Mouse (Mus musculus) c-Kit-positive CD71-positive TER-119-negative erythroid progenitor cells, embryonic 14.5 days (primary cell): ENCODE data around the gene Kif7.
A peak's percentile ranks its signal among the peaks of the same experiment; 100 is the strongest.

Source experiments
- DNase-seq: peaks from one replicate; pipeline ENCODE4 v3.0.0-alpha.2; 2013; ENCODE audit warnings: low read depth

The Kif7 gene

DNA sequence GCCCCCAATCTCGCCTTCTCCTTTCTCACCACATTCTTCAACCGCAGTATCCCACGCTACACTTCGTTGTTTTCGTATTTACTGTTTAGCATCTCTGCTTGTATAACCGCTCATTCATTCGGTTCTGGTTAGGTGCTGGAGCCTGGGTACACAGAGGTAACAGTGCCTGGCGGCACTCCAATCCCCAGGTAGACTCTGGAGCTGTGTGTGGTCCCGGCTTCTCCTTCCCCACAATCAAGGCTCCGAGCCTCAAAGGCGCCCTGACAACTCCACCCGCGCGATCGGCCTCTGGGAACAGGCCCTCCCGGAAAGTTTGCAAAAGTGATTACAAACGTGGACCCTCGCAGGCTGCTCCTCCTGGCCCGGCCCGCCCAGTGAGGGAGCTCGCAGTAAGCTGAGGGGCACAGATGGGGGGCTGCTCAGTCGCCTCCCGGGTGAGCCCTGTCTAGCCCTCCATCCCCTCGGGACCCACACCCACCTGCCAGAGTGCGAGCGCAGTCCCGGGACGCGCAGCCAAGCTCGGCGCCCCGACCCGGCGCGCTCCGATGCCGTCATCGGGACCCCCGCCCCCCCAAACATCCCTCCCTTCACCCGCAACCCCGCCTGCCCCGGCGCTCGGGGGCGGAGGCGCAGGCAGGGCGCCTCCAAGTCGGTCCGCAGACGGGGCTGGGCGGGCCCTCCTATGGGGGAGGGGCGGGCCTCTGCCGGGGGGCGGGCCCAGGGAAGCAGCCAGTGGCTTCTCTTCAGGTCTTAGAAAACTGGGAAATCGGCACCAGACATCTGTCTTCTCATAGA lies at the start of gene Kif7:
TSS of gene Kif7 (minus strand) at position 534 of the 795 bp plus-strand sequence.
- DNase-seq: peak; percentile 64

DNA sequence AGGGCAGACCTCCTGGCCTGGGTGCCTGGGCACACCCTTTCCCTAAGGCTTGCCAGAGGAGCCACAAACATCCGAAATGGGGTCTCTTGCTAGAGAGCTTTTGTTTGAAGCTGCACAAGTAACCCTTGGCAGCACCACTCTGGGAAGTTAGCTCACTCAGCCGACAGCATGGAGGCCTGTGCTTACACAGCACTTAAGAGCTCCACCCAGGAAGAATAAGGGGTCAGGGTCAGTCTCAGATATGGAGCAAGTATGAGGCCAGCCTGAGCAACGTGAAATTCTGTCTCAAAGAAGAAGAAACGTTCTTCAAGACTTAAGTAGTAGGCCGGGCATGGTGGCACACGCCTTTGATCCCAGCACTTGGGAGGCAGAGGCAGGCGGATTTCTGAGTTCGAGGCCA lies 46.6 kb upstream of the Kif7 start:
- no peak for DNase-seq

DNA sequence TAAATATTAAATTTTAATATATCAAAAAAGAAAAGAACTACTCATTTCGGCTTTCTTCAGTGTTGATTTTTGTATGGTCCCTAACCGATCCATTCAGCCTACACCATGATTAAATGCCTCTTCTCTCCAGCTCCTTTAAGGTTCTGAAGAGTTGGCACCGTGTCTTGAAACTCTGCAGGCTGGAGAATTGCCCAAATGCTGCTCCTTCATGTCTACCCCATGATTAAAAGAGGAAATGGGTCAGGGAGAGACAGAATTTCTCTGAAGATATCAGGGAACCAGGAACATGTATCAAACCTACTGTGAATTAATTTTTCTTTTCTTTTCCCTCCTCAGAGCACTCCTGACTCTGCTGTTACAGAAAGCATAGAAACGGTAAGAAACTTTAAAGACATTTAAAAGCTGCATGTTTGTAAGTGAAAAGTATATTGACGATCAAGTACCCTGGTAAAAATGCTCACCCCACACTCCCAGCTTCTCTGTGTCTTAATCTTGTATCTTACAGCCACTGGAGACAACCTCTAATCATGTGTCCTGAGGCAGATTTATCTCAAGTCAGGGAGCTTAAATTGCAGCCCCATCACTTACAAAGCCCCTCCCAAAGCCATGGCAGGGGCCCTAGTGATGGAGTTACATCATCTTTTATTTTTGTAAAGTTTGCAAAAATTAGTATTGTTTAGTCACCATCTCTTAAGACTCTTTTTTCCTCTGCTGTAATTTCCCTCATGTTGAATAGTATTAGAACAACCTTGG lies 45.8 kb upstream of the Kif7 start:
- no peak for DNase-seq

DNA sequence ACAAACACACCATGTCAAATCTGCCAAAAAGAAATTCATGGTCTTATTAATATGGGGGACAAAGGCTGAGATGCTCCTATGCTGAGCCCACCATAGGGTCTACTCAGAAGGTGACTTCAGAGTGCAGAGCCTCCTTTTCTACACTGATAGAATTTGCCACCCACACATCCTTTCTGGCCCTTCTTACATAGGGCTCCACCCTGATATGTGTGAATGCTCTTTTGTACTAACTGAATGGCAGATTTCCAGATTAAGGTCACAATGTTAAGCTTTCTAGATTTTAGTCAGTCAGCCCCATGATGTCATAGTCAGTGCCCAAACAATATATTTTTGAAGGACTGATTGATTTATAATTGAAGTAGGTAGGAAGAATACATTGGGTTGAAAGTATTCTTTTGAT lies 44.2 kb upstream of the Kif7 start:
- no peak for DNase-seq

DNA sequence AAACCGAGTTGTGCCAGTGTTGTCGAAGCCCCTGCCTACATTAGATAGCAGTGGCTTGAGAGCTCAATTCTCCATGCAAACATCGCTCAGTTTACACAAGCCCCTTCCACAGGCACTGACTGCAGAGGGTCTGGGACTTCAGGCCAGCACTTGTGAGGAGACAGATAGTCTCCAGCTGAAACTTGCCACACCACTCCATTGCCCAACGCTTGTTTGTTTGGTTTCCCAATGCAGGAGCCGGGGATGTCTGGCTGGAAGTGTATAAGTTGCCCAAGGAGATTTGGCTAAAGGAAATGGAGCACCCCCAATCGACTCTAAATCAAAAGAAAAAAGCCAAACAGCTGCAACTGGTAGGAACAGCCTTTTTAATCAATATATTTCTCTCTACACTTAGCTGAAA lies 42.7 kb upstream of the Kif7 start:
- no peak for DNase-seq

DNA sequence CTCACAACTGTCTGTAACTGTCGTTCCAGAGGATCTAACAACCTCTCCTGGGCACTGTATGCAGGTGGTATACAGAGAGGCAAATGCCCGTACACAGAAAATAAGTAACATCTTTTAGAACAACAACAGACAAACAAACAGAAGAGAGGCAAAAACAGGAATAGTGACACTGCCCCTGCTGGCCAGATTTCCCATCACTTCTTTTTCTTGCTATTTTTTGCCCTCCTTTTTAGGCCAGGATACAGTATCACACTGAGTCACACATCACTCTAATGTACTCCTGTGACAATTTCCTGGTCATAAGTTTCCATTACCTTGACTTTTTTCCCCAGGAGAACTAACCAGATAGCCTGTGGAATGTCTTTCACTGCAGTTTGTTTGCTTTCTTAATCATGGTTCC lies 40.8 kb upstream of the Kif7 start:
- no peak for DNase-seq

DNA sequence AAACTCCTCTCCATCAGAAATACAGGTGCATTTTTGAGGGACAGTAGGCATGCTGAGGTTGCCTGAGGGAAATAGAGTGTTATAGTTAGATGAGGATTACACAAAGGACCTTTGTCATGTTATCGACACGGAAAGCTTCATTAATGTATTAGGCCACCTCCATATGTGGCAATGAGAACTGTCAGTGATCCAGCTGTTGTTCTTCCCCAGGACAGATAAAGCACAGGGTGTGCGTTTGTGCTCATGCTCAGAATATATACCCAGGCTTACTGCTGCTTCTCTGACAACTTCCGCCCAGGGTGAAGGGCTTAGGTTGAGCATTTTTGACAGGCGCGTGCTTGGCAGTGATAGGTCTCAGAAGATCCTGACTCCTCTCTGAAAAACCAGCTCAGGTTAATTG lies 34.0 kb upstream of the Kif7 start:
- DNase-seq: no peak

DNA sequence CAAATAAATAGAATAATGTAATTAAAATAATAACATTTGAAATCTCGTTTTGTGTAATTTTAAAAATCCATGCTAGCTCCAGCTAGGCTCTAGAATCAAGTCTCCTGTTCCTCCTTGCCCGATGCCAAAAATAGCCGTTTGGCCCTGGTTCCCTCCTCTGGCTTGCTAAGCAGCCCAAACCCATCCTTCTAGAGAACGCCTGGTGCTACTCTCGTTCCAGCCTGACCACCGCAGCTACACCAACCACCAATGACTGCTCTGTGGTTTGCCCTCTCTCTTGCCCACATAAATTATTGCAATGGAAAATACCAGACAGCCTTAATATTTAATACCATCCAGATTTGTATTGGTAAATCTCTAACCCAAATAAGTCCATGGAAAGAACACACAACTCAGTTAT lies 32.1 kb upstream of the Kif7 start:
- no peak for DNase-seq

DNA sequence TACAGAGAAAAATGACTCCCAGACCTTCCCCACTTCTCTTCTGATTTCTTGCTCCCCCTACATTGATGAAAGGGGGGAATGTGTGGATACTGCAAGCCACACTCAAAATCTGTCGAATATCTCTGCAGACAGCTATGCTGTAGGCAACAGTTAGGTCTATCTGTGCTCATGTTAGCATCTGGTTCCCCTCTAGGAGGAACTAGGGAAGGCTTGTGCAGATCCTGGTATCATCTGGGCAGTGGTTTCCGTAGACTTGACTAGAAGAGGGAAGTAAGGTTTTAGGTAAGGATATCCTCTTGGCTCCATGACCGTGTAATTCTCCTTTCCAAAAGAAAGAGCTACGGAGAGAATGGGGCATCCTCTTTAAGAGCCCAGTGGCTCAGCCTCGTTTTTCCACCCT lies 29.1 kb upstream of the Kif7 start:
- DNase-seq: no peak

DNA sequence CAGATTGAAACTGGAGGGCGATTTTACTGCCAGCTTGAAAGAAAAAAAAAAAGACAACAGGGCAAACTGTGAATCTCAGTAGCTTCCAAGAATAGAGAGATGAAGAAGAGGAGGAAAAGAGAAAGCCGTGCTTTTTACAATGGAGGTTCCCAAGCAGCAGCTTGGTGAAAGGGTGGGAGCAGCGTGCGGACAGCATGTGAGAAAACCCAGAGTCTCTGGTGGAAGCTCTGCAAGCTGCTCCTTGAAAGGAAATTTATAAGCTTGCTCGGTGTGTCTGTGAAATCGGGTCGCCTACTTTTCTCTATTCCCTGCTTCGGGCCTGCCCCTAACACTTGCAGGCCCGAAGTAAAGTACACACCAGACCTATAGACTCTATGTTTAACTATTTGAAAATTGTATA lies 28.5 kb upstream of the Kif7 start:
- DNase-seq: no peak

DNA sequence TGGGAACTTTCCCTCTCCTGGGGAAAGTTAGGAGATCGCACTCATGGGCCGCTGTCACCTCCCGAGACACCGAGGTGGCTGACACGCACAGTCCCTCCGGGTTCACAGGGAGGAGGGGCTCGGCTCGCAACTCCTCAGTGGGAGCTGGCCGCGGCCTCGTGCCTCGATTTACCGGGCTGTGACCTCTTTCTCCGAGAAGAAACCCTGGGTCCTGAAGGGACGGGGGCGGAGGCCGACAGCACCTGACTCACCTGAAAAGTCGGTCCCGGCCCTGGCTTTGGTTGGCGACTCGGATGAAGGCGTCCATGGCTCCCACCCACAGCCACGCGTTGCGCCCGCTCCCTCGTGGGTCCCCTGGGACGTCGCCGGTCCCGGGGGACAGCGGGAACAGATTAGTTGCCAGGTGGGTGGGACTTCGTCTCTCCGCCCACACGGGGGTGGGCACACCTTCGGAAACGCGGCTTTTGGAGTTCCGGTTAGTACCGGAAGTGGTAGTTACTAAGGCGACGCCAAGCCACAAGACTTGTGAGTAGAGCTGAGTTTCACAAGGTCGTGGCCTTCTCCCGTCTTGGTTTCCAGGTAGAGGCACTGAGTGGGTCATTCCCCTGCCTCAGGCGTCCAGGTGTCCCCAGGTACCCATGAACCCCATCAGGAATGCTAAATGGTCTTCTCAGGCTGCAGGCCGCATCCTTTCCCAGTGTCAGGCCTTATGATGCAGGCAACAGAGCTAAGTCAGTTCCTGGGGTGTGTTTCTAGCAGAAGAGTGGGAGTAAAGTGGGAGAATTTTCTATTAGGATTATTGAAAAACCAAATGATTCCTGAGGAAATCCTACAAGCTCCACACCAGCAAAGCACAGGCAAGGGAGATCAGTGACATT lies 27.4 kb upstream of the Kif7 start, which contains the start of the genes Pex11a and Wdr93:
TSS of gene Pex11a (minus strand) at position 473 of the 878 bp plus-strand sequence.
TSS of gene Wdr93 (plus strand) at position 505 of the 878 bp plus-strand sequence.
- peak; percentile 62 for DNase-seq

DNA sequence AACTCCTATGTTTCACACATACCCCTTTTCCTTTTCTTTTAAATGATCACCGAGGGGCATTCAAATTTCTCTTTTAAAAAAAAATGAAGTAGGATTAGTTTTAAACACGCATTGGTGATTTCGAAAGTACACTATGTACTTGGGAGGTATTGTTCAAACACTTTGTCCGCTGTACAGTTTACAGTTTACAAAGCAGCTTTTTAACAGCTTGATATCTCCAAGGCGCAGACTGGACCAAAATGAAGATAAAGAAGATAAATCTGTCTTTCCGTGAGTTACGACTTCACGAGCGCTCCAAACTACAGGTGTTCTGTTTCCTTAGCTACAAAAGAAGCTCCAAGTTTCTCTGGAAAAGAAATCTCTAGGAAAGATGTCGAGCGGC lies 26.7 kb upstream of the Kif7 start:
- DNase-seq: peak; percentile 41

DNA sequence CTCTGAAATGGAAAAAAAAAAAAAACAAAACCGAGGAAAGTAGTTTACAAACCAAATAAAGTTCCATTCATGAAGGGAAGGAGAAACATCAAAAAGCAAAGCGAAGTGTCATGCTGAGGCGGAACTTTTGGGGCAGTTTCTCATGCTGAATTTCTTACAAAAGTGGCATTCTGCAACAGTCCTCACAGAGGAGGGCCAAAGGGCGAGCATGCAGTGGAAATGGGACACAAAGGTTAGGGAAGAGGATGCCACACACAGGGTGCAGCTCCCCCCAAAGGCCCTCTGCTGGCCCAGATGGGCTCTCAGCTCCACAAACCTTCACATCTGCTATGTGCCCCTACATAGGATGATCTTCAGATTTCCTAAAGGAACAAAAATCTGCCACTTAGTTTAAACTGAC lies 24.8 kb upstream of the Kif7 start:
- no peak for DNase-seq

DNA sequence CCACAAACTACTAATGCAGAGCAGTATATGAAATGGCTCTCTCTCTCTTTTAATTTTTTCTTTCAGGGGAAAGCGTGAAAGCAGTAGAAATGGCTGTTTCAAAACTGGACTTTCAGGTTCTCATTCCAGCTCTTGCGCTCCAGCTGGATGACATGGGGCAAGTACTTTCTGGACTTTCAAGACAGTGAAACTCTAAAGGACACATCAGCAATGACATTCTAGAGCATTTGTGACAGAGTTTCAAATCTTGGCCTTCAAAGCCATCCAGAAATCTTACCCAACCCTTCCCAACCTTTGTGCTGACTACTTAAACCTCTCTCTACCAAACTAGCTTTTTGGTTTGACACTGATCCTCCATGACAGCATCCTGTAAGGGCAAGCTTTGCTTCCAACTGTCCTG lies 23.4 kb upstream of the Kif7 start:
- DNase-seq: no peak

DNA sequence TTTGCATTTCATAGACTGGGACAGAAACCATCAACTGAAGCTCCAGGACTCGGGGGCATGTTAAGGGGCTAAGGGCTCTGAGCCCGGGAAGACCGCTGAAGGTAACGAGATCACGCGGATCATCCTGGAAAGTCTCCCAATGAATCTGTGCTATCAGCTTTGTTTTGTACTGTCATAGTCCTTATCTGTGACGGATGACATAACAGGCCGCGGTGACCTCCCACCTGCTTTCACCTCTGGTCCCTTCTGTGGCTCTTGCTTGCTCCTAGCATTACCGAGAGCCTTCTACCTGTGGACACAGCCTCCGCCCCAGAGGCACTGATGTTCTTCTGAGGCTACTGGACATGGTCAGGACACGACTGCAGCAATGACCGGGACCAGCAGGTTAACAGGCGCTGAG lies 21.0 kb upstream of the Kif7 start:
- no peak for DNase-seq

DNA sequence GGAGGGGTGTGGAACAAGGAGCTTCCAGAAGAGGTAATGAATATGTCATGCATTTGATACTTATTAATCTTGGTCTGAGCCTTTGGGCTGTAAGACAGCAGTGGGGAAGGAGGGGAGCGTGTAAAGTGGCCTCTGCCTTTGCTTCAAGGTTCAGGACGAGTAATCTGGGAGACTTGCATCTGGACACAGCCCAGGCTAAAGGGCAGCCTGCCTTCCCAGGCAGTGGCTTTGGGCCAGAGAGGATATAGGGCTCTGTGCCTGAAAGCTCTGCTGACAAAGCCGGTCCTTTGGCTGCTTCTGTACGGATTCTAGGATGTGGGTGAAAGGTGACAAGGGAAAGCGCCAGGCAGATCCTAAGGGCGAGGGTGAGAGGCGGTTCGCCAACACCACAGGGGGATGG lies 19.0 kb upstream of the Kif7 start:
- DNase-seq: no peak

DNA sequence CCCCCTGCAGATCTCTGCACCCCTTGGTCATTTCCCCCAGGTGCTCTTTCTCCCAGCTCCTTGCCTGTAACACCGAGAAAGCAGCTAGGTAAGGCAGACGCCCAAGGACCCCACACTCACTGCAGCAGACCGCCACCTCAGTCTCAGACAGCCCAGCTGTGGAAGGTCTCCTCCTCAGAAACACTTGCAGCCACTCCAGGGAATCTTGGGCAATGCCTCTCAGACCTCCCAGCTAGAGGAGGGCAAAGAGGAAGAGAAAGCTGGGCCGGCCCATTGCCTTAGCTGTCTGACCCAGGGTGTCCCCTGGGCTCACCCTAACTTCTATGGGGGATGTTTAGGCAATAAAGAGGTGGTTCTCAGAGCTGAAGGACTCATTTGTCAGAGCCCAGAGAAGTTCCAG lies 17.1 kb upstream of the Kif7 start, which contains the start of gene Plin1:
TSS of gene Plin1 (minus strand) at position 282 of the 400 bp plus-strand sequence.
- DNase-seq: no peak

DNA sequence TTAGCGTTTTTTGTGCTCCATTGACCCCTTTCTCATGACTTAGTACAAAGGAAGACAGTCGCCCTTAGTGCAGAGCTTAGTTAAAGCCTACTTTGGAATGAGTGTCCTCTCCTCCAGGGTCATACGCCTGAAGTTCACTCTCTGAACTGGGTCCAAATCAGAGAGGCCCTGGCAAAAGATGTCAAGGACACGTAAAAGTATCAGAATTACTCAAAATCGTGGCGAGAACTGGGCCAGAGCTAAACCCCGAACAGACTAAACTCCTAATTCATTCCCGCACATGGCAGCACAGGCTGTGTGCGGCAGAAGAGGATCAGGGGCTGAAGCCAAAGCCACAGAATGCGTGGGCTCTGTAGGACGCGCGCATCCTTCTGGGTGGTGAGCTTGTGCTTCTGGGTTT lies 15.9 kb upstream of the Kif7 start:
- DNase-seq: no peak

DNA sequence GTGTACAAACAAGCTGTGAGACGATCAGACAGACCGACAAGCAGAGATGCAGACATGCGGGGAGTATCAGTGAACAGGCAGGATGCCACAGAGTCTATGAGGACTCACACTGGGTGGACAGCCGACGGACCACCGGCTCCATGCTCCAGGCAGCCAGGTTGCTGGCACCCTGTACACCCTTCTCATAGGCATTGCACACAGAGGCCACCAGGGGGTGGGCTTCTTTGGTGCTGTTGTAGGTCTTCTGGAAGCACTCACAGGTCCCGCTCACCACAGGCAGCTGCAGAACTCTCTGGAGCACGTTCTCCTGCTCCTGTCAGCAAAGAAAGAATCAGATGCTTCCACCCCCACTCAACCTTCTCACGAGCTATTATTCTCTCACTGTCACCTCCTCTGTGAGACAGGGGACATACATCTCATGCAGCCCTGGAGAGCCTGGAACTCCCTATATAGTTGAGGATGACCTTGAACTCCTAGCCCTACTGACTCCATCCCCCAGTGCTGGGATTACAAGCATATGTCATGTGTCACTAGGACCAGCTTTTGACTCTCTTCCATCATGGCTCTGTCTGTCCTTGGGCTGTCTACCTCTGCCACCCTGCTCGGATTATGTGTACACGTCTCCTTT lies 14.3 kb upstream of the Kif7 start:
- DNase-seq: no peak

DNA sequence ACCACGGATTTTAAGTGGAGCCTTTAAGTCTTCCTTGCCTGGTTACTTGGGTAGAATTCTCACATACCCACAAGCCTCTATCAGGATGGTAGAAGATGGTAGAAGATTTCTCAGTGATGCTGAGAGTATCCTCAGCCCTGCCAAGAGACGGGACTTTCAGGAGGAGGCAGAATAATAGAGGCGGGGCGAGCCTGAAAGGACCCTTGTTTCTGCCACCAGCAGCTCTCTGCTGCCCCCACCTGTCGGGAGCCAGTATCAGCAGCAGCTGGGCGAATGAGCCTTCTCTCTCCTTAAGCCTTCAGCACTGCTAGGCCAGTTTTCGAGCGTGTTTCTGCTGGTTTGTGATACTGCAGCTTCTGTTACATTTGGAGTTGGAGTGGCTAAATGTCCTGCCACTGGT lies 13.6 kb upstream of the Kif7 start:
- DNase-seq: no peak

DNA sequence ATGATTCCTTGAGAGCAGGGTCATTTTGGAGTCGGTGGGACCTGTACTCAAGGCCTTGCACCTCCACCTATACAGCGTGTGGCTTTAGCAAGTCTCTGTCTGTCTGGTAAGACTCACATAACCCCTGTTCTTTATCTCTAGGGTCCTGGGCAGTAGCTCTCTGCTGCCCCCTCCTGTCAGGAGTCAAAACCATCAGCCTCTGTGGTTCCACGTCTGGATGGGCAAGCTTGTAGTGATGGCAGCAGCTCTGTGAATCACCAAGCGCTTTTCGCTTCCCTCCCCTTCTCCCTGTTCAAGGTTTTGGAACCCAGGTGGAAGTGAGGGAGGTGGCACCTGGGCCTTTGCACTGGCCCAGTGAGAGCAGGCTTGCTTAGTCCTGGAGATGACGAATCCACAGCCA lies 12.7 kb upstream of the Kif7 start:
- peak; percentile 71 for DNase-seq

DNA sequence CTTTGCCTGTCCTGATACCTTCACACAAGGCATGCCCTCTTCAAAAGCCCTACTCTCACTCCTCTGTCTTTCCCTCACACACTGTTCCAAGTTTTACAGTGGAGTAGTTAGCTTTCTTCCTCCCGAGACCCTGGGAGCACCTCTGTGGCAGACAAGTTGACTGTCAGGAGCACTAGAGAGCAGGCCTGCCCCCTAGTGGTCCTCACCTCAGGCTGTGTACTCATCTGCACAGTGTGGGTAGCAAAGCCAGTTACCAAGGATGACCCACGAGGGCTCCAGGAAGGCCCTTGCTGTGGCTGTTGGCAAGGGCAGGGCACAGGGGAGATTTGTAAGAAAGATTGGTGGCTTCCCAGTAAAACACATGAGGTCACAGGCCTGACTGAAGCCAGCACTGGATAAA lies 11.6 kb upstream of the Kif7 start:
- peak; percentile 48 for DNase-seq
